Mouse (Mus musculus) lung, postnatal 10 days (tissue): ENCODE results near the gene Glb1.

Experiments
- DNase-seq: peaks from one replicate; pipeline ENCODE4 v3.0.0; 2021

The Glb1 gene

GRCm38 (mm10) chr9:114446887-114447286 is 46.0 kb downstream of the Glb1 start:
- DNase-seq: no peak

- no peak for DNase-seq
Observed at GRCm38 (mm10) chr9:114448700-114449099, 47.8 kb downstream of the Glb1 start.

- no peak for DNase-seq
Observed at GRCm38 (mm10) chr9:114449120-114449754, 48.4 kb downstream of the Glb1 start.

GRCm38 (mm10) chr9:114451615-114452014 is 50.7 kb downstream of the Glb1 start:
- no peak for DNase-seq

- no peak for DNase-seq
Observed at GRCm38 (mm10) chr9:114452418-114452817, 51.5 kb downstream of the Glb1 start.

- no peak for DNase-seq
Observed at GRCm38 (mm10) chr9:114455420-114455819, 54.5 kb downstream of the Glb1 start.

GRCm38 (mm10) chr9:114458436-114458835 is 57.6 kb downstream of the Glb1 start:
- DNase-seq: no peak

GRCm38 (mm10) chr9:114462569-114462968 is 61.7 kb downstream of the Glb1 start:
- DNase-seq: no peak

- DNase-seq: no peak
Observed at GRCm38 (mm10) chr9:114465442-114465841, 64.6 kb downstream of the Glb1 start.

GRCm38 (mm10) chr9:114466871-114467270 is 66.0 kb downstream of the Glb1 start:
- DNase-seq: no peak

- DNase-seq: no peak
Observed at GRCm38 (mm10) chr9:114468217-114468616, 67.3 kb downstream of the Glb1 start.

GRCm38 (mm10) chr9:114468701-114469100 is 67.8 kb downstream of the Glb1 start:
- no peak for DNase-seq

- no peak for DNase-seq
Observed at GRCm38 (mm10) chr9:114471892-114472291, 71.0 kb downstream of the Glb1 start.

- DNase-seq: no peak
Observed at GRCm38 (mm10) chr9:114477019-114477418, 76.1 kb downstream of the Glb1 start.

- no peak for DNase-seq
Observed at GRCm38 (mm10) chr9:114480940-114481339, 80.1 kb downstream of the Glb1 start.

- DNase-seq: no peak
Observed at GRCm38 (mm10) chr9:114484771-114485170, 83.9 kb downstream of the Glb1 start.

GRCm38 (mm10) chr9:114486808-114487207 is 85.9 kb downstream of the Glb1 start:
- no peak for DNase-seq

- no peak for DNase-seq
Observed at GRCm38 (mm10) chr9:114487481-114488258, 86.8 kb downstream of the Glb1 start.

- no peak for DNase-seq
Observed at GRCm38 (mm10) chr9:114496469-114496868, 95.6 kb downstream of the Glb1 start.

- DNase-seq: peak; percentile 93
Observed at GRCm38 (mm10) chr9:114498218-114498617, 97.3 kb downstream of the Glb1 start.

GRCm38 (mm10) chr9:114499783-114500515 is 99.1 kb downstream of the Glb1 start:
- peak; percentile 81 for DNase-seq

- DNase-seq: no peak
Observed at GRCm38 (mm10) chr9:114501111-114501510, 100.2 kb downstream of the Glb1 start.

- no peak for DNase-seq
Observed at GRCm38 (mm10) chr9:114501913-114502312, 101.0 kb downstream of the Glb1 start.
